Mouse (Mus musculus) neural tube, embryonic 15.5 days (tissue): ENCODE results near the gene Ndrg3. TPM values are rescaled to one million over a fixed set of nuclear protein-coding genes. Genes with fewer than 3 reads are reported as not detected.

ENCODE experiments used
- polyA plus RNA-seq: library from polyadenylated mRNA; unstranded; fragments of >200 nt; fragmentation: Nextera tagmentation; extraction: Ambion mirVana; gene quantifications from 2 replicates; pipeline ENCODE4 v1.2.1, GENCODE M21; 2015

The Ndrg3 gene
- polyA plus RNA-seq, 1 experiment from 2014 or later = 158 TPM

Other genes with a start within 250 kb of the Ndrg3 start
- gene Myl9, start 216.6 kb downstream of the Ndrg3 start, polyA plus RNA-seq = 40.8 and 169 TPM in 2 replicates
- 10.3 and 16.5 TPM in 2 replicates for gene Tgif2, start 152.0 kb downstream of the Ndrg3 start, polyA plus RNA-seq
- 7.6 and 8.9 TPM in 2 replicates for gene 4930518I15Rik, start 134.1 kb downstream of the Ndrg3 start, polyA plus RNA-seq
- 152 TPM in 2 replicates for gene Rab5if, start 128.9 kb downstream of the Ndrg3 start, polyA plus RNA-seq
- gene Sla2, start 104.9 kb downstream of the Ndrg3 start, polyA plus RNA-seq = 0.22 and 7.3 TPM in 2 replicates
- 8.3 and 13.8 TPM in 2 replicates for gene Dsn1, start 15.1 kb upstream of the Ndrg3 start, polyA plus RNA-seq
- gene Soga1, start 87.2 kb upstream of the Ndrg3 start, polyA plus RNA-seq = 3.3 and 4.9 TPM in 2 replicates
- gene Tldc2, start 95.0 kb upstream of the Ndrg3 start, polyA plus RNA-seq = 0.43 TPM in 1 of 2 replicates, not detected in the other
- gene Samhd1, start 143.2 kb upstream of the Ndrg3 start, polyA plus RNA-seq = 11.9 and 14.6 TPM in 2 replicates
- gene Rbl1, start 212.5 kb upstream of the Ndrg3 start, polyA plus RNA-seq = 4.9 and 9.2 TPM in 2 replicates